Mouse (Mus musculus) MEL (cell line): Measurements from ENCODE around the gene Gm20388. TPM values are rescaled to one million over a fixed set of nuclear protein-coding genes. Genes with fewer than 3 reads are reported as not detected.

Experiments
- DNase-seq: peaks from one replicate; pipeline ENCODE4 v3.0.0; 2011; ENCODE audit warnings: low read depth, low spot score
- H3K27ac ChIP-seq: 2 replicates; pipeline ENCODE4 v1.5.1; 2012; ENCODE audit warnings: low read depth, mild to moderate bottlenecking, control low read depth, low read length, moderate library complexity; ENCODE audit not compliant: control insufficient read depth
- H3K27me3 ChIP-seq, 2 experiments: fragments of 150-350 bp in 1 of 2; sonication (generic) in 1 of 2; 2 replicates each; pipeline ENCODE4 v1.6.1; 2012; ENCODE audit warnings: low read length in 2 of 2, mild to moderate bottlenecking in 2 of 2, improper control_type of control experiment in 1 of 2, moderate library complexity in 1 of 2; ENCODE audit not compliant: insufficient read depth in 2 of 2, control insufficient read depth in 1 of 2
- H3K36me3 ChIP-seq, 2 experiments: 2 replicates each; pipeline ENCODE4 v1.6.1; 2012 to 2014; ENCODE audit warnings: low read length in 2 of 2, improper control_type of control experiment in 1 of 2, inconsistent platforms in 1 of 2, mild to moderate bottlenecking in 1 of 2; ENCODE audit not compliant: insufficient read depth in 2 of 2, control insufficient read depth in 1 of 2
- H3K4me1 ChIP-seq, 2 experiments: fragments of 150-350 bp in 1 of 2; sonication (generic) in 1 of 2; 2 replicates each; pipeline ENCODE4 v1.6.1; 2012; ENCODE audit warnings: low read length in 2 of 2, improper control_type of control experiment in 1 of 2, mild to moderate bottlenecking in 1 of 2; ENCODE audit not compliant: insufficient read depth in 2 of 2, control insufficient read depth in 1 of 2
- H3K4me3 ChIP-seq, 2 experiments: fragments of 150-350 bp in 1 of 2; sonication (generic) in 1 of 2; 2 replicates each; pipeline ENCODE4 v1.5.1; 2012; ENCODE audit warnings: low read depth in 2 of 2, low read length in 2 of 2, mild to moderate bottlenecking in 2 of 2, moderate library complexity in 2 of 2, control low read depth in 1 of 2, improper control_type of control experiment in 1 of 2; ENCODE audit not compliant: control insufficient read depth in 1 of 2, insufficient read depth in 1 of 2
- H3K79me2 ChIP-seq: 2 replicates; pipeline ENCODE4 v1.6.1; 2012; ENCODE audit warnings: mild to moderate bottlenecking, low read length, moderate library complexity; ENCODE audit not compliant: control insufficient read depth, poor library complexity, insufficient read depth
- H3K9ac ChIP-seq: 2 replicates; pipeline ENCODE4 v1.6.1; 2012; ENCODE audit warnings: low read depth, mild to moderate bottlenecking, control low read depth, low read length, moderate library complexity; ENCODE audit not compliant: control insufficient read depth, poor library complexity, severe bottlenecking
- H3K9me3 ChIP-seq: fragments of 150-350 bp; sonication (generic); replicated peaks from 2 replicates; pipeline ENCODE4 v1.6.1; 2012; ENCODE audit warnings: mild to moderate bottlenecking, low read length, improper control_type of control experiment, moderate library complexity; ENCODE audit not compliant: insufficient read depth
- BHLHE40 ChIP-seq: IDR thresholded peaks from 2 replicates; pipeline ENCODE4 v1.6.1; 2012; ENCODE audit warnings: low read depth, mild to moderate bottlenecking, inconsistent platforms, low read length, improper control_type of control experiment, borderline replicate concordance
- CHD2 ChIP-seq: IDR thresholded peaks from 2 replicates; pipeline ENCODE4 v1.6.1; 2011; ENCODE audit warnings: low read length, improper control_type of control experiment
- CTCF ChIP-seq, 3 experiments: IDR thresholded peaks in 2 of 3; conservative IDR thresholded peaks in 1 of 3; 2 replicates each; pipeline ENCODE4 v1.5.1; 2011 to 2012; ENCODE audit warnings: low read length in 3 of 3, low read depth in 2 of 3, mild to moderate bottlenecking in 2 of 3, improper control_type of control experiment in 1 of 3, inconsistent platforms in 1 of 3, mixed read lengths in 1 of 3, moderate library complexity in 1 of 3; ENCODE audit not compliant: control insufficient read depth in 1 of 3, insufficient read depth in 1 of 3, poor library complexity in 1 of 3, severe bottlenecking in 1 of 3
- EP300 ChIP-seq, 2 experiments: IDR thresholded peaks; 2 replicates each; pipeline ENCODE4 v1.6.1; 2011; ENCODE audit warnings: improper control_type of control experiment in 2 of 2, low read length in 2 of 2, low read depth in 1 of 2, mild to moderate bottlenecking in 1 of 2
- ETS1 ChIP-seq: IDR thresholded peaks from 2 replicates; pipeline ENCODE4 v1.6.1; 2012; ENCODE audit warnings: low read depth, mild to moderate bottlenecking, inconsistent platforms, low read length, improper control_type of control experiment, moderate library complexity
- GATA1 ChIP-seq: IDR thresholded peaks from 2 replicates; pipeline ENCODE4 v1.6.1; 2011; ENCODE audit warnings: low read depth, low read length, improper control_type of control experiment
- HCFC1 ChIP-seq: IDR thresholded peaks from 2 replicates; pipeline ENCODE4 v1.6.1; 2012; ENCODE audit warnings: low read depth, mild to moderate bottlenecking, inconsistent platforms, low read length, improper control_type of control experiment, moderate library complexity
- JUND ChIP-seq: IDR thresholded peaks from 2 replicates; pipeline ENCODE4 v1.6.1; 2011; ENCODE audit warnings: low read depth, mild to moderate bottlenecking, improper control_type of control experiment, low read length
- MAX ChIP-seq: IDR thresholded peaks from 2 replicates; pipeline ENCODE4 v1.6.1; 2011; ENCODE audit warnings: low read length, improper control_type of control experiment
- MAZ ChIP-seq: IDR thresholded peaks from 2 replicates; pipeline ENCODE4 v1.6.1; 2012; ENCODE audit warnings: low read depth, mild to moderate bottlenecking, inconsistent platforms, low read length, improper control_type of control experiment
- MEF2A ChIP-seq: IDR thresholded peaks from 2 replicates; pipeline ENCODE4 v1.6.1; 2014; ENCODE audit warnings: low read depth, mild to moderate bottlenecking, inconsistent platforms, low read length, improper control_type of control experiment; ENCODE audit not compliant: poor library complexity, insufficient replicate concordance, severe bottlenecking; ENCODE audit errors: extremely low read depth
- MXI1 ChIP-seq: IDR thresholded peaks from 2 replicates; pipeline ENCODE4 v1.6.1; 2011; ENCODE audit warnings: mild to moderate bottlenecking, low read depth, low read length, improper control_type of control experiment
- MYB ChIP-seq: IDR thresholded peaks from 2 replicates; pipeline ENCODE4 v1.6.1; 2011; ENCODE audit warnings: mild to moderate bottlenecking, low read depth, low read length, improper control_type of control experiment
- NRF1 ChIP-seq: IDR thresholded peaks from 2 replicates; pipeline ENCODE4 v1.6.1; 2014; ENCODE audit warnings: low read depth, mild to moderate bottlenecking, inconsistent platforms, low read length, improper control_type of control experiment, moderate library complexity; ENCODE audit not compliant: poor library complexity, insufficient read depth, severe bottlenecking
- POLR2A ChIP-seq, 2 experiments: IDR thresholded peaks; 2 replicates each; pipeline ENCODE4 v1.6.1; 2011 to 2012; ENCODE audit warnings: low read length in 2 of 2, mild to moderate bottlenecking in 2 of 2, control low read depth in 1 of 2, improper control_type of control experiment in 1 of 2, low read depth in 1 of 2, moderate library complexity in 1 of 2; ENCODE audit not compliant: control insufficient read depth in 1 of 2, insufficient read depth in 1 of 2, poor library complexity in 1 of 2
- POLR2AphosphoS2 ChIP-seq: IDR thresholded peaks from 2 replicates; pipeline ENCODE4 v1.6.1; 2011; ENCODE audit warnings: low read length, improper control_type of control experiment
- POLR2AphosphoS5 ChIP-seq: IDR thresholded peaks from 2 replicates; pipeline ENCODE4 v1.6.1; 2012; ENCODE audit warnings: low read depth, borderline replicate concordance, mild to moderate bottlenecking, inconsistent platforms, low read length, moderate library complexity, mixed read lengths
- RAD21 ChIP-seq: IDR thresholded peaks from 2 replicates; pipeline ENCODE4 v1.6.1; 2011; ENCODE audit warnings: mild to moderate bottlenecking, low read depth, low read length, improper control_type of control experiment
- RCOR1 ChIP-seq: IDR thresholded peaks from 2 replicates; pipeline ENCODE4 v1.6.1; 2012; ENCODE audit warnings: low read depth, mild to moderate bottlenecking, inconsistent platforms, low read length, improper control_type of control experiment
- SIN3A ChIP-seq: IDR thresholded peaks from 2 replicates; pipeline ENCODE4 v1.6.1; 2012; ENCODE audit warnings: low read length, improper control_type of control experiment, inconsistent platforms
- SMC3 ChIP-seq: IDR thresholded peaks from 2 replicates; pipeline ENCODE4 v1.6.1; 2011; ENCODE audit warnings: low read depth, low read length, improper control_type of control experiment
- TCF12 ChIP-seq: IDR thresholded peaks from 2 replicates; pipeline ENCODE4 v1.6.1; 2014; ENCODE audit warnings: low read depth, mild to moderate bottlenecking, inconsistent platforms, low read length, improper control_type of control experiment, moderate library complexity
- UBTF ChIP-seq: IDR thresholded peaks from 2 replicates; pipeline ENCODE4 v1.6.1; 2012; ENCODE audit warnings: low read depth, mild to moderate bottlenecking, inconsistent platforms, low read length, improper control_type of control experiment, moderate library complexity, borderline replicate concordance; ENCODE audit not compliant: insufficient read depth
- ZC3H11A ChIP-seq: IDR thresholded peaks from 2 replicates; pipeline ENCODE4 v1.6.1; 2012; ENCODE audit warnings: low read depth, mild to moderate bottlenecking, inconsistent platforms, low read length, improper control_type of control experiment
- ZKSCAN1 ChIP-seq: IDR thresholded peaks from 2 replicates; pipeline ENCODE4 v1.6.1; 2012; ENCODE audit warnings: low read depth, mild to moderate bottlenecking, inconsistent platforms, low read length, improper control_type of control experiment, moderate library complexity
- ZNF384 ChIP-seq: IDR thresholded peaks from 2 replicates; pipeline ENCODE4 v1.6.1; 2012; ENCODE audit warnings: low read depth, mild to moderate bottlenecking, inconsistent platforms, low read length, improper control_type of control experiment
- polyA plus RNA-seq, 2 experiments: library from polyadenylated mRNA; stranded (reverse) in 1 of 2; unstranded in 1 of 2; fragments of >175 nt in 1 of 2; fragments of >200 nt in 1 of 2; gene quantifications; 2 replicates each; pipeline versions ENCODE4 v1.2.1 to v1.2.4; 2012; ENCODE audit warnings: low replicate concordance in 2 of 2, low read depth in 1 of 2; ENCODE audit not compliant: insufficient read length in 2 of 2, insufficient read depth in 1 of 2, missing spikeins in 1 of 2
- total RNA-seq: library from RNA; depleted of rRNA; stranded (reverse); fragments of 300-350 nt; gene quantifications from 2 replicates; pipeline ENCODE4 v1.2.3, GENCODE M21; 2012

Gm20388 gene
- total and polyA plus RNA-seq, 3 experiments, result 11.1 to 17.8 TPM; not detected in 1

DNA sequence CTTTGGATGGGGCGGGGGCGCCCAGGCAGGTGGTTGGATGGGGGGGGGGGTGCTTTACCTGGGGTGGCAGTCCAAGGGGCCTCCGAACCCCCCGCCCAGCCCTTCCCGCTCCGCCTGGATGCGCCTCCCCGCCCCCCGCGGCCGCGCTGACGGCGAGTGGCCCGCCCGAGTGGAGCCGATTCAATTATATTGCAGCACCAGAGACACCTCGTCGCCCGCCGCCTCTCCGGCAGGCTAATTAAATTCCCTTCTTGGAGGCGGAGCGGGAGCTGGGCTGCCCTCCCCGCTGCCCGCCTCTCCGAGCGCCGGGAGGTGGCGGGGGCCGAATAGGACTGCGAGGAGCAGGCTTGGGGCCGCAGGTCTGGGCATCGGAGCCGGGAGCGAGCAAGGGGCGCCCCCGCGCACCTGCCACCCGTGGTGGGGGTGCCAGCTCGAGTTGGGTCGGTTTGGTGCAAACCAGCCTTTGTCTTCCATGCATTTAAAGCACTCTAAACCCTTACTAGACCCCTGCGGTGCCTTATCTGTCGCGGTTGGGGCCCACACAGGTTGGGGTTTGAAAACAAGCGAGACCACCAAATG is 627.3 kb downstream of the Gm20388 start:
- Histone ChIP-seq H3K9ac (peak overlapping the region; percentile 81), H3K79me2 (peaks cover 97% of the 10 kb centered on the region), H3K27me3 (no peaks in the 10 kb centered on the region), H3K4me1 (peaks cover 12 to 29% of the 10 kb centered on the region in 2 experiments), H3K27ac (peak overlapping the region; percentile 84), H3K4me3 (peak overlapping the region; percentile 56 to 59), H3K36me3 (peaks cover 2 to 31% of the 10 kb centered on the region in 2 experiments; a peak in 3 of 4 replicates), H3K9me3 (no peaks in the 10 kb centered on the region)
- TF ChIP-seq ZNF384 (no peak), GATA1 (peak; percentile 67), NRF1 (no peak), MYB (no peak), POLR2A (IDR thresholded peaks at IDR 0.05; ENCODE audit: control insufficient read depth in 1 of 2, insufficient read depth in 1 of 2, low read depth in 1 of 2, low read length in 2 of 2, poor library complexity in 1 of 2) (no peak; a peak in 1 of 4 replicates), JUND (no peak), RAD21 (no peak), TCF12 (no peak), SIN3A (no peak; the same call in 1 of the 2 replicates), MAZ (0 out of 2 replicates have a peak, but pooled peaks have one; percentile 18), ZC3H11A (no peak), HCFC1 (no peak), ETS1 (peak; percentile 37), POLR2AphosphoS2 (no peak), EP300 (IDR thresholded peaks at IDR 0.05; ENCODE audit: low read depth in 1 of 2, low read length in 2 of 2) (peak in 1 of 2 experiments; percentile 47; a peak in 1 of 4 replicates), MAX (no peak)
- DNase-seq, result peak; percentile 73

DNA sequence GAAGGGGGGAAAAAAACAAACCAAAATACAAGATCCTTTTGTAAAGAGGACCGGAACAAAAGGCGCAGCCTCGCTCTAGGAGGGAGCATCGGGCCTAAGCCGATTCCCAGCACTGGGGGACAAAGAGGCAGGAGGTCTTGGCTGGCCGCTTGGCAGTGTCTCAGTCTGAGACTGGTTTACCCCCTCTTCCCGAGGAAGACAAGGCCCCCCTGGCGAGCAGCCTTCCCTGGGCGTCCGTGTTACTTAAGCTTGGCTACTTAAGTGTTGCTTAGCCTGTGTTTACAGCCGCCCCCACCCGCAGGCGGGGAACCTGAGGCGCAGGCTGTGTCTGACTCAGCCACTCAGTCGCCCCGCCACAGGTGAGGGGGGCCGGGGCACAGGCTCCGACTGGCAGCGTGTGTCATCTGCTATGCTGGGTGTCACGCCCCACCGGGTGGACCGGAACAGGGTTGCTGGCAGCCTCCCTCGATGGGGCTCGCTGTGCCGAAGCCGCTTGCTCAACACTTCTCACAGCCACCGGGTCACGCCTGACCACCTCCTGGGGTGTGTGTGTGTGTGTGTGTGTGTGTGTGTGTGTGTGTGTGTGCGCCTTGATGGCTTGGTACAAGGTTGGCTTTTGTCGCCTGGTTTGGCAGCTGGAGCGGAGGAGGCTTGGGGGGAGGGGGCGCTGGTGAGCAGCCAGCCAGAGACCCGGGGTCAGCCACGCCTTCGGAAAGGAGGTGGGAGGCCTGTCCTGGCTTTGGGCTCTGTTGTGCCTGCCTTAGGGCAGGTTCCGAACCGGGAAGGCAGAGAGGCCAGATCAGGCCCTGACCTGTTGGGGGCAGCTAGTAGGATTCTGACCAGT is 628.0 kb downstream of the Gm20388 start:
- Histone ChIP-seq H3K79me2 (peaks cover 96% of the 10 kb centered on the region), H3K4me3 (peak overlapping the region; percentile 56 to 58), H3K27me3 (no peaks in the 10 kb centered on the region), H3K9me3 (no peaks in the 10 kb centered on the region), H3K27ac (peak overlapping the region; percentile 77), H3K36me3 (peaks cover 3 to 33% of the 10 kb centered on the region in 2 experiments; a peak in 3 of 4 replicates), H3K4me1 (peaks cover 12 to 32% of the 10 kb centered on the region in 2 experiments), H3K9ac (peak overlapping the region; percentile 81)
- TF ChIP-seq CHD2 (no peak), POLR2AphosphoS5 (peak; percentile 19; the same call in 1 of the 2 replicates), MAX (0 out of 2 replicates have a peak, but pooled peaks have one; percentile 14), ZC3H11A (no peak), UBTF (0 out of 2 replicates have a peak, but pooled peaks have one; percentile 42), RCOR1 (no peak), CTCF (IDR thresholded peaks at IDR 0.05 in 2 of 3, conservative IDR thresholded peaks at IDR 0.05 in 1 of 3; ENCODE audit: control insufficient read depth in 1 of 3, insufficient read depth in 1 of 3, low read depth in 2 of 3, low read length in 3 of 3, poor library complexity in 1 of 3, severe bottlenecking in 1 of 3) (peak in 2 of 3 experiments; percentile 29 to 64; a peak in 5 of 6 replicates), ZKSCAN1 (no peak), MEF2A (no peak), MXI1 (peak; percentile 63), SMC3 (no peak), MAZ (0 out of 2 replicates have a peak, but pooled peaks have one; percentile 4), TCF12 (0 out of 2 replicates have a peak, but pooled peaks have one; percentile 8), SIN3A (peak; percentile 50; the same call in 1 of the 2 replicates), BHLHE40 (no peak)
- peak; percentile 77 for DNase-seq
